In the genomic region with DNA sequence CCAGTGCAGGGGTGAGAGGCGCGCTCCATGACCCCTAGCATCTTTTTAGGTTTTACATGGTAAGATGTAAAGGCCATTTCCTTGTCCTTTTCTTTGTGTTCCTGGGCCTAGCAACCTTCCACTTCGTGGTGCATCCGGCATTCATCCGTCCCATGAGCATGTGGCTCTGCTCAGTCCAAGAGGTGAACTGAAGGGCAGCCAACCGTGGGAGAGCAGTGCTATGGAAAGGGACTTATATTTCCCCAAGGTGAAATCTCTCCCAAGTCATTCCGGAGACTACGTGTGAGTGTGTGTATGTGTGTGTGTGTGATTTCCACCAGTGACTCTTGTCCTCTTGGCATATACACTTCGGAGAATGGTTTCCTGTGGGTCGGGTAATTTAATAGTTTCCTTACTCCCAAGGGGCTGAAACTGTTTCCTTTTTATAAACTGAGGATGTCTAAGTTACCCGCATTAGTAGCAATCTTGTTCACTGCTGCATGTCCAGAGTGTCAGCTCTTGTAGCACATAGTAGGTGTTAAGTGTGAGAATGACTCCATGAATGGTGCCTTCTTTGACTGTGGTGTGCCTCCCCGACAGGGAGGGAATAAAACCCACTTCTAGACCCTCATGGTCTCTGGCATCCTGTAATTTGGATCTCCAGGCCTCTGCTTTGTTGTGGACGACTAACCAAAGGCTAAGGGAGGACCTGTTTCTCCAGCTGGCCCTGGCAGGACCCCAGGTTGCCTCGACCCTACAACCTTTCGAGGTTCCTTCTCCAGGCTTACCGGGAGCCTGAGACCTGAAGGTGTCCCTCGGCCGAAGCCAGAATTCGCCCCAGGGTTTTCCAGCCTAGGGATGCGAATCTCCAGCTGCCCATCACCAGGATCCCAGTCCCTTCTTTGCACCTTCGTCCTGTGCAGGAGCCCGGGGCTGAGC, we compare ENCODE assay signal across 8 mouse cellular contexts. TPM values are rescaled to one million over a fixed set of nuclear protein-coding genes. Genes with fewer than 3 reads are reported as not detected.
DNase-seq lines count a peak whose midpoint lies in the region; ATAC-seq and TF ChIP-seq lines count a peak whose summit lies in the region.

No protein-coding gene starts in this region.

- H3K9me3 ChIP-seq in G1E (replicated peaks): no peaks in the 10 kb centered on the region
- no peaks in the 10 kb centered on the region for H3K9me3 ChIP-seq in heart, embryonic 15.5 days (replicated peaks)
- no peaks in the 10 kb centered on the region for H3K9me3 ChIP-seq in limb, embryonic 13.5 days

- peaks cover 20% of the 10 kb centered on the region for H3K36me3 ChIP-seq in G1E (replicated peaks)
- H3K36me3 ChIP-seq in heart, embryonic 15.5 days: peaks cover 6% of the 10 kb centered on the region; the same call in 1 of the 2 replicates
- peaks cover 16% of the 10 kb centered on the region for H3K36me3 ChIP-seq in limb, embryonic 13.5 days

- H3K9ac ChIP-seq in heart, embryonic 15.5 days: peak overlapping the region; percentile 99
- H3K9ac ChIP-seq in limb, embryonic 13.5 days: peak overlapping the region; percentile 96

- H3K4me3 ChIP-seq in G1E (ENCODE audit: low read depth, low read length): peak overlapping the region; percentile 77; the same call in 1 of the 2 replicates
- peak overlapping the region; percentile 90 for H3K4me3 ChIP-seq in heart, embryonic 15.5 days
- H3K4me3 ChIP-seq in limb, embryonic 13.5 days: peak overlapping the region; percentile 85

- peak overlapping the region; percentile 91 for H3K27ac ChIP-seq in heart, embryonic 15.5 days
- H3K27ac ChIP-seq in limb, embryonic 13.5 days: peak overlapping the region; percentile 96

- H3K4me1 ChIP-seq in G1E (ENCODE audit: insufficient read depth, low read depth, low read length): peaks cover 36% of the 10 kb centered on the region
- H3K4me1 ChIP-seq in heart, embryonic 15.5 days (replicated peaks): peaks cover 38% of the 10 kb centered on the region
- H3K4me1 ChIP-seq in limb, embryonic 13.5 days: peaks cover 37% of the 10 kb centered on the region

- no peak for ATAC-seq in cerebellum, adult (ENCODE audit: insufficient number of reproducible peaks, low FRiP score, low TSS enrichment)
- no peak for ATAC-seq in G1E (ENCODE audit: extremely low read depth, insufficient number of reproducible peaks, low FRiP score, poor library complexity, severe bottlenecking)
- no peak for ATAC-seq in heart, embryonic 15.5 days (replicated peaks; ENCODE audit: insufficient number of reproducible peaks, insufficient read depth, low FRiP score, low read depth)
- no peak for ATAC-seq in limb, embryonic 13.5 days (ENCODE audit: low FRiP score, low read depth)

- WGBS in heart, embryonic 15.5 days: 26% methylated on average over 22 of the region's 22 CpGs
- WGBS in limb, embryonic 13.5 days: 28% methylated on average over 22 of the region's 22 CpGs

- peaks cover 52% of the 10 kb centered on the region for H3K27me3 ChIP-seq in G1E (ENCODE audit: insufficient read depth, low read length)
- H3K27me3 ChIP-seq in heart, embryonic 15.5 days: no peaks in the 10 kb centered on the region
- H3K27me3 ChIP-seq in limb, embryonic 13.5 days: no peaks in the 10 kb centered on the region

- H3K4me2 ChIP-seq in heart, embryonic 15.5 days: peak overlapping the region; percentile 84
- H3K4me2 ChIP-seq in limb, embryonic 13.5 days (replicated peaks): peak overlapping the region; percentile 87

- DNase-seq in cerebellum, postnatal 10 days: peak; percentile 26 to 66
- DNase-seq in G1E (ENCODE audit: low spot score): no peak
- peak; percentile 58 for DNase-seq in testis, postnatal 10 days (ENCODE audit: low spot score)
- no peak for DNase-seq in urinary bladder, postnatal 4 days (ENCODE audit: low spot score in 2 of 2)
- no peak for DNase-seq in layer of hippocampus, adult 8-10 months (ENCODE audit: low spot score in 2 of 2)

- TF ChIP-seq CTCF in G1E (IDR thresholded peaks at IDR 0.05; ENCODE audit: low read depth, low read length): no peak

RNA-seq across cellular contexts. Expression of gene 2700081O15Rik, which starts 1.2 kb away (rescaled TPM):
- total RNA-seq in G1E (2014; fragmentation: Nextera tagmentation): 8.4 and 10.7 TPM in 2 replicates
- 7.0 and 7.4 TPM in 2 replicates for total RNA-seq in G1E (2017)
- 23.1 and 29.4 TPM in 2 replicates for polyA plus RNA-seq in G1E (2012)
- 3.3 and 4.7 TPM in 2 replicates for polyA plus RNA-seq in heart, embryonic 15.5 days (2015; fragmentation: Nextera tagmentation; extraction: Ambion mirVana)
- 10.0 and 10.5 TPM in 2 replicates for polyA plus RNA-seq in limb, embryonic 13.5 days (2015; fragmentation: Nextera tagmentation; extraction: Ambion mirVana)
- total RNA-seq in layer of hippocampus, adult 8-10 months (2022): 10 to 100 TPM; 37.1 to 44.0 (median 40.6) TPM

RNA-seq across cellular contexts. Expression of gene Spindoc, which starts 33.4 kb away (rescaled TPM):
- total RNA-seq in G1E (2014; fragmentation: Nextera tagmentation): 13.3 and 18.1 TPM in 2 replicates
- 8.0 and 8.2 TPM in 2 replicates for total RNA-seq in G1E (2017)
- polyA plus RNA-seq in G1E (2012): 31.8 and 34.2 TPM in 2 replicates
- polyA plus RNA-seq in heart, embryonic 15.5 days (2015; fragmentation: Nextera tagmentation; extraction: Ambion mirVana): 16.9 and 18.7 TPM in 2 replicates
- 35.3 and 43.2 TPM in 2 replicates for polyA plus RNA-seq in limb, embryonic 13.5 days (2015; fragmentation: Nextera tagmentation; extraction: Ambion mirVana)
- total RNA-seq in layer of hippocampus, adult 8-10 months (2022): 10 to 100 TPM; 31.8 to 36.3 (median 33.9) TPM

Comparison
In these comparisons a context has a peak if more than half of its experiments do, and no peak if none do; other contexts are left out.
1. DNase-seq: peak in cerebellum, postnatal 10 days (2 of 2) and testis, postnatal 10 days (single experiment); none in G1E (single experiment), urinary bladder, postnatal 4 days (0 of 2) and layer of hippocampus, adult 8-10 months (0 of 2).
2. Peak in every context shown above with its lines, with median percentiles within 50 percentile points of each other: H3K4me3 ChIP-seq.